Mouse (Mus musculus): ENCODE measurements around the gene Gm4985.
"Not testable (repeated sequence)": the region's sequence is repeated elsewhere in the genome, so short reads cannot be mapped to it uniquely, and the experiment has no call there.

Gene Gm4985

DNA sequence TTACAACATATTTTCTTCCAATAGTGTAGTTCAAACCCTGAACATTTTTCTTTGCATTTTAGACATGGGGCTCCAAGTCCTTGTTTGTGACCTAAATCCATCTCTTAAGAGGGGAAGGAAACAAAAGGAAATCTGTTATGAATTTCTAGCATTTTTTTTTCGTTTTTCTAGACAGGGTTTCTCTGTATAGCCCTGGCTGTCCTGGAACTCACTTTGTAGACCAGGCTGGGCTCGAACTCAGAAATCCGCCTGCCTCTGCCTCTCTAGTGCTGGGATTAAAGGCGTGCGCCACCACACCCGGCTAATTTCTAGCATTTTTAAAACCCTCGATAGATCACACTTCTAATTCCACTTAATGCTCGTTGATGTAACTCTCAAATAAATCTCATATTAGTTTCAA, at the start of gene Gm4985:
Gm4985 (minus strand) TSS at position 101 of the 400 bp plus-strand sequence.
- not testable (repeated sequence) for DNase-seq (ENCODE audit: low spot score)

DNA sequence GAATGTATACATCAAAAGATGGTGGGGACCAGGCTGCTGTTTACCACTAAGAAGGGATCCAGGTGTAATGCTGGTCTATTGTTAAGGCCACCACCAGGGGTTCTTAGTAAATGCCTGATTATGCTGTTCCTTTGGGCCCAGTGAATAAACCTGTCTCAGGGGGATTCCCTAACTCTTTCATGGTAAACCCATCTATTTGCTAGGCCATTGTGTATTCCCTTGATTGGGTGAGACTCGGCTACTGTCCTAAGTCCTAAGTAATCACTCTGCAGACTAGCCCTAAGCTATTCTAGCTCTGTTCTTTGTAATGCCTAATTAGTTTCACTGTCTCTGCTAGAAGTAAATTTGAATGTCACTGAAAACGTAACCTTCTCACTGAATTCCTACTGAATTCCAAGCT, 4.6 kb downstream of the Gm4985 start:
- no peak for DNase-seq (ENCODE audit: low spot score)

Measured in MN1 (cell line).